Mouse (Mus musculus): Measurements from ENCODE around the gene Anxa6.

The Anxa6 gene

GRCm38 (mm10) chr11:55016758-55017157 lies 16.5 kb downstream of the Anxa6 start:
- H3K36me3 ChIP-seq (ENCODE audit: insufficient read depth, low read length), result peaks cover 77% of the 10 kb centered on the region
- no peaks in the 10 kb centered on the region for H3K27me3 ChIP-seq (ENCODE audit: insufficient read depth, low read length)
- no peaks in the 10 kb centered on the region for H3K9me3 ChIP-seq (ENCODE audit: low read length)
- H3K4me3 ChIP-seq (replicated peaks; ENCODE audit: low read length), result no peak overlapping the region
- H3K4me1 ChIP-seq (replicated peaks; ENCODE audit: low read depth, low read length), result peaks cover 20% of the 10 kb centered on the region
- TF ChIP-seq POU5F1 (IDR thresholded peaks at IDR 0.05; ENCODE audit: borderline replicate concordance, low read length) (no peak), NANOG (IDR thresholded peaks at IDR 0.05; ENCODE audit: borderline replicate concordance, low read length) (no peak), CTCF (conservative IDR thresholded peaks at IDR 0.05; ENCODE audit: low read length) (no peak)

GRCm38 (mm10) chr11:55015831-55016241 lies 17.4 kb downstream of the Anxa6 start:
- H3K4me3 ChIP-seq (replicated peaks; ENCODE audit: low read length), result no peak overlapping the region
- peaks cover 78% of the 10 kb centered on the region for H3K36me3 ChIP-seq (ENCODE audit: insufficient read depth, low read length)
- no peaks in the 10 kb centered on the region for H3K9me3 ChIP-seq (ENCODE audit: low read length)
- peaks cover 14% of the 10 kb centered on the region for H3K4me1 ChIP-seq (replicated peaks; ENCODE audit: low read depth, low read length)
- TF ChIP-seq NANOG (IDR thresholded peaks at IDR 0.05; ENCODE audit: borderline replicate concordance, low read length), result no peak
- TF ChIP-seq POU5F1 (IDR thresholded peaks at IDR 0.05; ENCODE audit: borderline replicate concordance, low read length), result no peak
- TF ChIP-seq CTCF (conservative IDR thresholded peaks at IDR 0.05; ENCODE audit: low read length), result no peak
- H3K27me3 ChIP-seq (ENCODE audit: insufficient read depth, low read length), result no peaks in the 10 kb centered on the region

- TF ChIP-seq NANOG (IDR thresholded peaks at IDR 0.05; ENCODE audit: borderline replicate concordance, low read length), result no peak
- Histone ChIP-seq H3K9me3 (ENCODE audit: low read length) (no peaks in the 10 kb centered on the region), H3K27me3 (ENCODE audit: insufficient read depth, low read length) (no peaks in the 10 kb centered on the region), H3K36me3 (ENCODE audit: insufficient read depth, low read length) (peaks cover 78% of the 10 kb centered on the region), H3K4me1 (replicated peaks; ENCODE audit: low read depth, low read length) (peaks cover 14% of the 10 kb centered on the region), H3K4me3 (replicated peaks; ENCODE audit: low read length) (no peak overlapping the region)
Measured at GRCm38 (mm10) chr11:55015264-55015663, 18.0 kb downstream of the Anxa6 start.

DNA sequence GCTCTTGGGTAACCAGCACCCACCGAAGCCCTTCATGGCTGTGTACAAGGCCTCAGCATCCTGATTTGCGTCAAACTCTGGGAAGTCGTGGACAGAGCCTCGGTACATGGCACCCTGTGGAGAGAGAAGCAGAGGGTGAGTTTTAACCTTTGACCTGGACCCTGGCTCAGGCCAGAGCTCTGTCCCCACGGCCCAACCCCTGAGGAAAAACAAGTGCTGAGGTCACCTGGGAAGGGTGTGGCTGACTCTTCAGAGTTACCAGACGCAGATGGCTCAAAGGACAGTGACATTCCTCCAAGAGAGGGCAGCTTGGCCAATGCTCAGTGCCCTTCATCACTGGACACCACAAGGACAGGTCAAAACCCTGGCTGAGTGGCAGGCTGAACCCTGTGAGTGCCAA lies 19.4 kb downstream of the Anxa6 start:
- Histone ChIP-seq H3K36me3 (ENCODE audit: insufficient read depth, low read length) (peaks cover 80% of the 10 kb centered on the region), H3K4me3 (replicated peaks; ENCODE audit: low read length) (no peak overlapping the region), H3K4me1 (replicated peaks; ENCODE audit: low read depth, low read length) (peaks cover 14% of the 10 kb centered on the region), H3K27me3 (ENCODE audit: insufficient read depth, low read length) (no peaks in the 10 kb centered on the region), H3K9me3 (ENCODE audit: low read length) (no peaks in the 10 kb centered on the region)
- no peak for TF ChIP-seq NANOG (IDR thresholded peaks at IDR 0.05; ENCODE audit: borderline replicate concordance, low read length)
- TF ChIP-seq POU5F1 (IDR thresholded peaks at IDR 0.05; ENCODE audit: borderline replicate concordance, low read length), result no peak
- TF ChIP-seq CTCF (conservative IDR thresholded peaks at IDR 0.05; ENCODE audit: low read length), result no peak

GRCm38 (mm10) chr11:55012551-55013521 lies 20.4 kb downstream of the Anxa6 start:
- Histone ChIP-seq H3K4me1 (replicated peaks; ENCODE audit: low read depth, low read length) (peaks cover 14% of the 10 kb centered on the region), H3K27me3 (ENCODE audit: insufficient read depth, low read length) (no peaks in the 10 kb centered on the region), H3K9me3 (ENCODE audit: low read length) (no peaks in the 10 kb centered on the region), H3K36me3 (ENCODE audit: insufficient read depth, low read length) (peaks cover 80% of the 10 kb centered on the region), H3K4me3 (replicated peaks; ENCODE audit: low read length) (no peak overlapping the region)
- TF ChIP-seq CTCF (conservative IDR thresholded peaks at IDR 0.05; ENCODE audit: low read length) (no peak), POU5F1 (IDR thresholded peaks at IDR 0.05; ENCODE audit: borderline replicate concordance, low read length) (no peak), NANOG (IDR thresholded peaks at IDR 0.05; ENCODE audit: borderline replicate concordance, low read length) (no peak)

- Histone ChIP-seq H3K27me3 (ENCODE audit: insufficient read depth, low read length) (no peaks in the 10 kb centered on the region), H3K4me3 (replicated peaks; ENCODE audit: low read length) (no peak overlapping the region), H3K9me3 (ENCODE audit: low read length) (no peaks in the 10 kb centered on the region), H3K36me3 (ENCODE audit: insufficient read depth, low read length) (peaks cover 92% of the 10 kb centered on the region), H3K4me1 (replicated peaks; ENCODE audit: low read depth, low read length) (peaks cover 14% of the 10 kb centered on the region)
- TF ChIP-seq POU5F1 (IDR thresholded peaks at IDR 0.05; ENCODE audit: borderline replicate concordance, low read length) (no peak), NANOG (IDR thresholded peaks at IDR 0.05; ENCODE audit: borderline replicate concordance, low read length) (no peak), CTCF (conservative IDR thresholded peaks at IDR 0.05; ENCODE audit: low read length) (no peak)
Measured at GRCm38 (mm10) chr11:55011440-55011839, 21.8 kb downstream of the Anxa6 start.

DNA sequence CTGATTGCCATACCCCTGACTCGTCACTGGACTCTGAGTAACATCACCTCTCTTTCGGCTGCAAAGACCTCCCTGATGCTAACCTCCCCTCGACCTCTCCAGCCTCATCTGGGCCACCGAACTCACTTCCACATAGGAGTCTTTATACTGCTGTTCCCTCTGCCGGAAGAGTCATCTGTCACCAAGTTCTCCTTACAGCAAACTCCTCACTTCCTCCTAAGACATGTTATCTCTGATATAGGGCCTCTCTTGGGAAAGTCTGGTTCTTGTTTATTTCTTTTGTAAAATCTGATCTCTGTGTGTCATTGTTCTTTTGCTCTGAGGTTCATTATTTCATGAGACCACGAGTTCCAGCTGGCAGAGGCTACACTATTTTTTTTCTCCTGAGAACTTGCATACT lies 25.0 kb downstream of the Anxa6 start:
- Histone ChIP-seq H3K9me3 (ENCODE audit: low read length) (no peaks in the 10 kb centered on the region), H3K4me1 (replicated peaks; ENCODE audit: low read depth, low read length) (no peaks in the 10 kb centered on the region), H3K27me3 (ENCODE audit: insufficient read depth, low read length) (no peaks in the 10 kb centered on the region), H3K4me3 (replicated peaks; ENCODE audit: low read length) (no peak overlapping the region), H3K36me3 (ENCODE audit: insufficient read depth, low read length) (peaks cover 96% of the 10 kb centered on the region)
- TF ChIP-seq CTCF (conservative IDR thresholded peaks at IDR 0.05; ENCODE audit: low read length), result no peak
- TF ChIP-seq POU5F1 (IDR thresholded peaks at IDR 0.05; ENCODE audit: borderline replicate concordance, low read length), result no peak
- no peak for TF ChIP-seq NANOG (IDR thresholded peaks at IDR 0.05; ENCODE audit: borderline replicate concordance, low read length)

DNA sequence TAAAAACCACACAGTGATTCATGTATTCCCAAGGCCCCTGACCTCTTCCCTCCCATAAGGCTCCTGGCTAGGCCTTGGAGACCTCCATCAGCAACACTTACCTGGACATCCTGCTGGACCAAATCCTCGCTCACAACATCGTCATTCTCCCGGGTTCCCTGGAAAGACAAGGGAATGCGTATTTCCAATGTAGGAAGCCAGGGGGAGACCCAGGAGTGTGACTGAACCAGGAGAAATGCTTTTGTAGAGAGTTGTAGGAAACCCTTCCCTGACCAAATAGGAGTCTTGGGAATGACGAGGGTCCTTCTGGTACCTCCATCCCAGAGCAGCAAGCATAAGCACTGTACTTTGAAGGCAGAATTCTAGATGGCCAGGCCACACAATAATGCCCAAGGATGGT lies 27.6 kb downstream of the Anxa6 start:
- no peaks in the 10 kb centered on the region for H3K27me3 ChIP-seq (ENCODE audit: insufficient read depth, low read length)
- no peak overlapping the region for H3K4me3 ChIP-seq (replicated peaks; ENCODE audit: low read length)
- peaks cover 4% of the 10 kb centered on the region; the same call in 1 of the 2 replicates for H3K9me3 ChIP-seq (ENCODE audit: low read length)
- no peaks in the 10 kb centered on the region for H3K4me1 ChIP-seq (replicated peaks; ENCODE audit: low read depth, low read length)
- no peak for TF ChIP-seq CTCF (conservative IDR thresholded peaks at IDR 0.05; ENCODE audit: low read length)
- TF ChIP-seq NANOG (IDR thresholded peaks at IDR 0.05; ENCODE audit: borderline replicate concordance, low read length), result no peak
- TF ChIP-seq POU5F1 (IDR thresholded peaks at IDR 0.05; ENCODE audit: borderline replicate concordance, low read length), result no peak
- H3K36me3 ChIP-seq (ENCODE audit: insufficient read depth, low read length), result peaks cover 84% of the 10 kb centered on the region
